Mouse (Mus musculus): ENCODE results near the gene Ppard. TPM values are rescaled to one million over a fixed set of nuclear protein-coding genes. Genes with fewer than 3 reads are reported as not detected.
A peak's percentile ranks its signal among the peaks of the same experiment; 100 is the strongest.

Gene Ppard
- total RNA-seq, 2 experiments from 2014 or later = 40.1 to 66.6 TPM

GRCm38 (mm10) chr17:28286133-28286532, 53.6 kb downstream of the Ppard start:
- no peak for DNase-seq

- DNase-seq = no peak
Observed at GRCm38 (mm10) chr17:28286964-28287363, 54.5 kb downstream of the Ppard start.

- DNase-seq = no peak
Observed at GRCm38 (mm10) chr17:28287578-28287977, 55.1 kb downstream of the Ppard start.

GRCm38 (mm10) chr17:28287980-28288379, 55.5 kb downstream of the Ppard start:
- DNase-seq = no peak

GRCm38 (mm10) chr17:28290262-28290661, 57.8 kb downstream of the Ppard start:
- DNase-seq = peak; percentile 92 to 93

GRCm38 (mm10) chr17:28290671-28291070, 58.2 kb downstream of the Ppard start:
- no peak for DNase-seq

- no peak for DNase-seq
Observed at GRCm38 (mm10) chr17:28291346-28291745, 58.8 kb downstream of the Ppard start.

- no peak for DNase-seq
Observed at GRCm38 (mm10) chr17:28293716-28294115, 61.2 kb downstream of the Ppard start.

- no peak for DNase-seq
Observed at GRCm38 (mm10) chr17:28294449-28295333, 62.2 kb downstream of the Ppard start.

GRCm38 (mm10) chr17:28298888-28299287, 66.4 kb downstream of the Ppard start:
- DNase-seq = no peak

- peak in 1 of 2 experiments; percentile 37 for DNase-seq
Observed at GRCm38 (mm10) chr17:28299669-28300320, 67.3 kb downstream of the Ppard start.

- DNase-seq = no peak
Observed at GRCm38 (mm10) chr17:28300323-28300722, 67.8 kb downstream of the Ppard start.

- DNase-seq = no peak
Observed at GRCm38 (mm10) chr17:28300850-28301249, 68.3 kb downstream of the Ppard start.

- DNase-seq = no peak
Observed at GRCm38 (mm10) chr17:28305172-28305571, 72.7 kb downstream of the Ppard start.

GRCm38 (mm10) chr17:28308297-28309195, 76.0 kb downstream of the Ppard start:
- peak; percentile 90 for DNase-seq

GRCm38 (mm10) chr17:28310831-28311230, 78.3 kb downstream of the Ppard start:
- no peak for DNase-seq

- no peak for DNase-seq
Observed at GRCm38 (mm10) chr17:28311366-28312132, 79.0 kb downstream of the Ppard start.

GRCm38 (mm10) chr17:28312232-28313211, 80.0 kb downstream of the Ppard start:
- no peak for DNase-seq

GRCm38 (mm10) chr17:28313212-28313879, 80.8 kb downstream of the Ppard start, which contains the start of gene Fance:
Fance (plus strand) TSS chr17:28313519.
- peak; percentile 96 to 98 for DNase-seq

- no peak for DNase-seq
Observed at GRCm38 (mm10) chr17:28313880-28314225, 81.4 kb downstream of the Ppard start.
